Mouse (Mus musculus): Measurements from ENCODE around the gene Phospho2. TPM values are rescaled to one million over a fixed set of nuclear protein-coding genes. Genes with fewer than 3 reads are reported as not detected.

Phospho2 gene
- 15.9 TPM for polyA plus RNA-seq (2014; fragmentation: Illumina TruSeq; extraction: RNeasy Lipid Tissue Mini Kit (QIAGEN cat#74804); ENCODE audit: insufficient read depth, low read depth, low replicate concordance)

DNA sequence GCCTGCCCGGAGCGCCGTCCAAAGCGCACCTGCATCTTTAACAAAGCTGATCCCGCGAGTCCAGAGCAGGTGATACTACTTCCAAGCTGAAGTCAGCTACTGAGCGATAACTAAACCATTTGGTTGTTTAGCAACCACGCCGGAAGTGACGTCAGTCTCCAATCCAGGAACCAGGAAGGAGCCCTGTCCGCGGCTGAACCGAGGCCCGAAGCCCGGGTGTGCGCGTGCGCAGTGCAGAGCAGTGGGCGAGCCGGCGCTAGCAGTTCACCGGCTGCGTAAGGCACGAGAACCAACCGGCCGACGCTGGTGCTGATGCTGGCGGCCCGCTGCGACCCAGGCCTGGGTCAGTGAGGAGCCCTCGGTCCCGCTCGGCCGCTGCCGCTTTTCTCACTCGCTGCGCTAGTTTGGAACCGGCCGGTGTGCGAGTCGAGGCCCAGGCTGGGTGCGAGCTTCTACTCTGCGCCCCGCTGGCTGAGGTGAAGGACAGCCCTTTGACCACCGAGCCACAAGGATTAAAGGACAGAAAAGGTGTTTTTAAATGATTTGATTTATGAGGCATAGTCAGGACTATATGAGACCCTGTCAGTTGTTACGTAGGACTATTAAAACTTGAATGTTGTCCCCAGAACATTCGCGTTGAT is at the start of gene Phospho2, which contains the start of gene Ccdc173:
Gene Phospho2 (plus strand): TSS at position 195 of the 641 bp plus-strand sequence.
Gene Ccdc173 (minus strand): TSS at position 147 of the 641 bp plus-strand sequence.

GRCm38 (mm10) chr2:69821711-69822110 is 32.3 kb downstream of the Phospho2 start, which contains the start of gene Klhl23:
TSS of gene Klhl23 (plus strand) at chr2:69821944.

Other genes with a start within 250 kb of the Phospho2 start
- gene Lrp2, start 203.6 kb upstream of the Phospho2 start, polyA plus RNA-seq (2014; fragmentation: Illumina TruSeq; extraction: RNeasy Lipid Tissue Mini Kit (QIAGEN cat#74804); ENCODE audit: insufficient read depth, low read depth, low replicate concordance): 2.9 TPM
- gene Bbs5, start 142.5 kb upstream of the Phospho2 start, polyA plus RNA-seq (2014; fragmentation: Illumina TruSeq; extraction: RNeasy Lipid Tissue Mini Kit (QIAGEN cat#74804); ENCODE audit: insufficient read depth, low read depth, low replicate concordance): 7.1 TPM
- gene Klhl41, start 119.5 kb upstream of the Phospho2 start, polyA plus RNA-seq (2014; fragmentation: Illumina TruSeq; extraction: RNeasy Lipid Tissue Mini Kit (QIAGEN cat#74804); ENCODE audit: insufficient read depth, low read depth, low replicate concordance): 0.96 TPM
- 4.8 TPM for gene Fastkd1, start 76.1 kb upstream of the Phospho2 start, polyA plus RNA-seq (2014; fragmentation: Illumina TruSeq; extraction: RNeasy Lipid Tissue Mini Kit (QIAGEN cat#74804); ENCODE audit: insufficient read depth, low read depth, low replicate concordance)
- gene Ppig, start 67.1 kb upstream of the Phospho2 start, polyA plus RNA-seq (2014; fragmentation: Illumina TruSeq; extraction: RNeasy Lipid Tissue Mini Kit (QIAGEN cat#74804); ENCODE audit: insufficient read depth, low read depth, low replicate concordance): 9.3 TPM
- 2.6 TPM for gene Ccdc173, start within 50 bp of the Phospho2 start, polyA plus RNA-seq (2014; fragmentation: Illumina TruSeq; extraction: RNeasy Lipid Tissue Mini Kit (QIAGEN cat#74804); ENCODE audit: insufficient read depth, low read depth, low replicate concordance)
- 5.3 TPM for gene Klhl23, start 32.3 kb downstream of the Phospho2 start, polyA plus RNA-seq (2014; fragmentation: Illumina TruSeq; extraction: RNeasy Lipid Tissue Mini Kit (QIAGEN cat#74804); ENCODE audit: insufficient read depth, low read depth, low replicate concordance)
- gene Ssb, start 71.9 kb downstream of the Phospho2 start, polyA plus RNA-seq (2014; fragmentation: Illumina TruSeq; extraction: RNeasy Lipid Tissue Mini Kit (QIAGEN cat#74804); ENCODE audit: insufficient read depth, low read depth, low replicate concordance): 88.9 TPM
- gene Mettl5, start 96.0 kb downstream of the Phospho2 start, polyA plus RNA-seq (2014; fragmentation: Illumina TruSeq; extraction: RNeasy Lipid Tissue Mini Kit (QIAGEN cat#74804); ENCODE audit: insufficient read depth, low read depth, low replicate concordance): 17.0 TPM
- 12.9 TPM for gene Ubr3, start 107.6 kb downstream of the Phospho2 start, polyA plus RNA-seq (2014; fragmentation: Illumina TruSeq; extraction: RNeasy Lipid Tissue Mini Kit (QIAGEN cat#74804); ENCODE audit: insufficient read depth, low read depth, low replicate concordance)
- gene Myo3b, start 249.5 kb downstream of the Phospho2 start, polyA plus RNA-seq (2014; fragmentation: Illumina TruSeq; extraction: RNeasy Lipid Tissue Mini Kit (QIAGEN cat#74804); ENCODE audit: insufficient read depth, low read depth, low replicate concordance): 0.21 TPM

Data from lung, adult 10 weeks (tissue).